Mouse (Mus musculus): Measurements from ENCODE around the gene Sparc.

Gene Sparc

GRCm38 (mm10) chr11:55410005-55410404, 13.0 kb downstream of the Sparc start:
- intact Hi-C loops (cut with DNase I) = no loop called here

GRCm38 (mm10) chr11:55407133-55407532, 15.8 kb downstream of the Sparc start:
- intact Hi-C loops (cut with DNase I) = no loop called here

GRCm38 (mm10) chr11:55405601-55406469, 17.1 kb downstream of the Sparc start:
- intact Hi-C loops (cut with DNase I) = no loop called here

GRCm38 (mm10) chr11:55404659-55405457, 18.1 kb downstream of the Sparc start:
- intact Hi-C loops (cut with DNase I) = no loop called here

- intact Hi-C loops (cut with DNase I) = no loop called here
Observed at GRCm38 (mm10) chr11:55400863-55401262, 22.1 kb downstream of the Sparc start.

GRCm38 (mm10) chr11:55398371-55398770, 24.6 kb downstream of the Sparc start:
- intact Hi-C loops (cut with DNase I) = no loop called here

- intact Hi-C loops (cut with DNase I) = no loop called here
Observed at GRCm38 (mm10) chr11:55397441-55397840, 25.5 kb downstream of the Sparc start.

- intact Hi-C loops (cut with DNase I) = no loop called here
Observed at GRCm38 (mm10) chr11:55397036-55397435, 25.9 kb downstream of the Sparc start.

- intact Hi-C loops (cut with DNase I) = no loop called here
Observed at GRCm38 (mm10) chr11:55395073-55395642, 27.8 kb downstream of the Sparc start.

- intact Hi-C loops (cut with DNase I) = no loop called here
Observed at GRCm38 (mm10) chr11:55394592-55394991, 28.4 kb downstream of the Sparc start.

GRCm38 (mm10) chr11:55392474-55392873, 30.5 kb downstream of the Sparc start:
- intact Hi-C loops (cut with DNase I) = no loop called here

GRCm38 (mm10) chr11:55389778-55390177, 33.2 kb downstream of the Sparc start:
- intact Hi-C loops (cut with DNase I) = loop anchor here (1.0 to 5.0 kb wide), 2 partner anchors 56 to 227 kb away; no protein-coding TSS in a partner anchor

GRCm38 (mm10) chr11:55387576-55387975, 35.4 kb downstream of the Sparc start:
- intact Hi-C loops (cut with DNase I) = loop anchor here (2.0 to 5.0 kb wide), 2 partner anchors 183 to 225 kb away; partner anchors contain the start of gene Slc36a1

GRCm38 (mm10) chr11:55386424-55387063, 36.4 kb downstream of the Sparc start:
- intact Hi-C loops (cut with DNase I) = loop anchor here (2.0 to 5.0 kb wide), 2 partner anchors 182 to 224 kb away; partner anchors contain the start of gene Slc36a1

- intact Hi-C loops (cut with DNase I) = no loop called here
Observed at GRCm38 (mm10) chr11:55383463-55384045, 39.4 kb downstream of the Sparc start.

GRCm38 (mm10) chr11:55380908-55381307, 42.1 kb downstream of the Sparc start:
- intact Hi-C loops (cut with DNase I) = no loop called here

- intact Hi-C loops (cut with DNase I) = loop anchor here (5.0 kb wide), 1 partner anchor 126 kb away; no protein-coding TSS in a partner anchor
Observed at GRCm38 (mm10) chr11:55378371-55378770, 44.6 kb downstream of the Sparc start.

- intact Hi-C loops (cut with DNase I) = no loop called here
Observed at GRCm38 (mm10) chr11:55373838-55374237, 49.1 kb downstream of the Sparc start.

- intact Hi-C loops (cut with DNase I) = no loop called here
Observed at GRCm38 (mm10) chr11:55373373-55373772, 49.6 kb downstream of the Sparc start.

- intact Hi-C loops (cut with DNase I) = no loop called here
Observed at GRCm38 (mm10) chr11:55372001-55372400, 51.0 kb downstream of the Sparc start.

- intact Hi-C loops (cut with DNase I) = no loop called here
Observed at GRCm38 (mm10) chr11:55369093-55369471, 53.9 kb downstream of the Sparc start.
